Mouse (Mus musculus) CD4-positive, CD25-positive, alpha-beta regulatory T cell, adult 4 months (primary cell): ENCODE measurements around the gene Gabrr1. TPM values are rescaled to one million over a fixed set of nuclear protein-coding genes. Genes with fewer than 3 reads are reported as not detected.
"Not testable (repeated sequence)": the region's sequence is repeated elsewhere in the genome, so short reads cannot be mapped to it uniquely, and the experiment has no call there.

Experiments used
- ATAC-seq: one replicate; pipeline ENCODE4 v1.8.0; 2017
- polyA plus RNA-seq, 2 experiments: library from polyadenylated mRNA; unstranded; fragments of 100-300 nt; shearing (Covaris generic); gene quantifications; one replicate each; pipeline ENCODE4 v1.2.1; 2017

Gabrr1 gene
- not detected for polyA plus RNA-seq

DNA sequence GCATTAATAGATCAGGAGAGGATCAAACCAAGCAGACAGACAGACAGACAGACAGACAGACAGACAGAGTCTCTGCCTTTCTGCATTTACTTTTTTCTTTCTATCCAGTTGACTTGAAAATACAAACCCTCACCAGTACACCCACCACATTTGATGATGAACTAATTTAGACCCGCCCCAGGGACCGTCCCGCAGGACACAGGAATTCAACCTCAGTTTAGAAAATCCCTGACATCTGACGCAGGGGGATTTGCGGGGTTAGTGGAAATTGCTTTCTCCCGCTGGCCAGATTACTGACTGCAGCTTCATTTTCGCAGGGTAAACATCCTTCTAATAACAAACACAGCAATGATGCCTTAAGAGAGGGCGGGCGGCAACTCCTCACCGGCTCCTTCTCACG is at the start of gene Gabrr1:
Gene Gabrr1 (plus strand): TSS at position 301 of the 400 bp plus-strand sequence.
- ATAC-seq, result no peak

DNA sequence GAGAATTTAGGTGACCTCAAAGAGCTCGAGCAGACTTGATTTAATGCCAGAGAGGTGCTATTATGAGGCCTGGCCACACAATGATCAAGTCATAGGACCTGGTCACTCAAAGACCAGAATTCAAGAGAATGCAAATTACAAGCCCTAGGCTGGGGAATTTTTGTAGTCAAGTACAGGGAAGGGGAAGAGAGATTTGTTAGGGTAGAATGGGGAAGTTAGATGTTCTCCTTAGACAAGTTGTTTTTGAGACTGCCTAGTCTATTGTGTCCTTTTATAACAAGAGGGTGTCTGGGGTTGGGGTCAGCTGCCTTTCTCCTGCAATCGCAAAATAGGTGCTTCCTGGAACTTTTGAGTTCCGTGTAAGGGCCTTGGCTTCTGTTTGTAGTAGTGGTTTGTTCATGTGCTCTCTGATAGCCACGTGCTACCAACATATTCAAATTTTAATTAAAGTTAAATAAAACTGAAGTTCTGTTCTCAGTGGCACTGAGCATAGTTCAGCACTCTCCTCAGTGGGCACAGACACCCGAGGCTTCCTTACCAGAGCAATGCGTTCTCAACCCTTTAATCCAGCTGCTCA is 33.1 kb upstream of the Gabrr1 start:
- no peak for ATAC-seq

DNA sequence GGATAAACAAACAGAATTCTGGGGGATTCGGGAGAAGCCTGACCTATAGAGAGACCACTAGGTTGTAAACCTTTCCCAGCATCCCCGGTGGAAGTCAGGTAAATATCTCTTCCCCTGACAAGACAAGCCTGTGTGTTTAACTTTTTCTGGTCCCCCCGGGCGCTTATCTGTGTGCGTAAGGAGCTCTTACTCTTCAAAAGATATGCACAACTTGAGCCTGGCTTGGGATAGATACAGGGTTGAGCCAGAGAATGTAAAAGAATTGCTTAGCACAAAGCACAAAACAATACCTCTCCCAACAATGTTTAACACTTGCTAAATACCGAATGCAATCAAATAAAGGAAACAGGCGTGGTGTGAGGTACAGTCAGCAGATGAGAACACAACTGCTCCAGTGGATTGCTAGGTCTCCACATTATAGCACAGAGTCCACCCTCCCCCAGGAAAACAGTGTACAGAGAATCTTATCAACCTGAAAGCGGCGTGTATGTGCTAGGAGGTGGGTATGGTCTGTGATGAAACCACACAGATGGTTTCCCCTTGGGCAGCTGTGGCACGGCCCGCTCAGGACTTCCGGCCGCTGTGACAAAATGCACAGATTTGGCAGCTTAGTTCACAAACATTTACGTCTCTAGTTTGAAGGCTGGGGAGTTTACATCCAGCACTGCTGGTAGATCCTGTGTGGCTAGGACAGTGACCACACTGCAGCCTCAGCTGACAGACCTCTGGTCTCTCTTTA is 22.4 kb upstream of the Gabrr1 start:
- ATAC-seq, result peak; percentile 17

DNA sequence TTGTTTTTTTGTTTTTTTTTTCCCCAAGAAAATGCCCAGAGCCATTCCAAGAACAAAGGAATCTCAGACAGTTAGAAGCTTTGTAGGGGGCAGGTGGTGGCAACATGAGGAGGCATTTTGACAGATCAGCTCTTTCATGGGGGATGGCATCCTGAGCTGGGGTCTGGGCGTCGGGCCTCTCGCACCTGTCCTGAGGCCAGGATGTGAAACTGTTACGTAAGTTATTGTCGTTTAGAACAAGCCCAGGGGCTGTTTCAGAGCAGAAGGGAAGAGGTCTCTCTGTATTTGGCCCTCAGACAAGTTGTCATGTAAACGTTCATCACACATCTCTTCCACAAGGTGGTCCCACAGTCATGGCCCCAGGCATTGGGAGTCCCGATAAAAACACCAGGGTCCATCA is 21.5 kb upstream of the Gabrr1 start:
- ATAC-seq, result no peak

DNA sequence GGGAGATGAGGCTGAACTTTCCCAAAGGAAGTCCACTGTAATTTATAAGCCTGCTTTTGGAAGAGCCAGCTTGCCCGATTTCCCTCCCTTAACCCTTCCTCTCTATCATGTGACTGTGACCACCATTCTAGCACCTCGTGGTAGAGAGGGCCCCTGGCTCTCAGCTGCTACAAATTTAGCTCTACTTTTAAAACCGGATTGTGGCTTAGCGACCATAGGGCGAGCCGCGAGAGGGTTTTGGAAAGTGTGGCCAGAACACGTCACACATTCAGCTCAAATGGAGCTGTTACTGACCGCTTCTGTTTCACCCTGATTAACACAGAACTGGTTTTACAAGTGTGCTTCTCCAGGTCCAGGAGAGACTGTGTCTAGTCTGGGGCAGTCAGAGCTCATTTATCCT is 21.0 kb upstream of the Gabrr1 start:
- no peak for ATAC-seq

DNA sequence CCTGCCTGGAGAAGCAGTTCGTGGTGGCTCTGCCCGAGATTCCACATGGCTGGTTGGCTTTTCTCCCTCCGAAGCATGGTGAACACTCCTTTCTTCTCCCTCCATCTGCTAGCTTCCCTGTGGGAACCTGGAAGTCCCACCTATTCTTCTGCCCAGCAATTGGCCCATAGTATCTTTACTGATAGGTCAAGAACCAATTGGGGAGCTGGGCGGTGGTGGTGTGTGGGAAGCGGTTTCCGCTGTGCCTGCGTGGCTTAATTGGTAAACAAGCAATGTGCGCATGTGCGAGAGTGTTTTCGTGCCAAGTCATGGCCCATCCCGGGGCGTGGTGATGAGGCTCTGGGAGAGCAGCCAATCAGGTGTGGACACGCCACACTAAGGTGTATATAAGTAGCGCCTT is 19.5 kb upstream of the Gabrr1 start:
- ATAC-seq, result not testable (repeated sequence)

DNA sequence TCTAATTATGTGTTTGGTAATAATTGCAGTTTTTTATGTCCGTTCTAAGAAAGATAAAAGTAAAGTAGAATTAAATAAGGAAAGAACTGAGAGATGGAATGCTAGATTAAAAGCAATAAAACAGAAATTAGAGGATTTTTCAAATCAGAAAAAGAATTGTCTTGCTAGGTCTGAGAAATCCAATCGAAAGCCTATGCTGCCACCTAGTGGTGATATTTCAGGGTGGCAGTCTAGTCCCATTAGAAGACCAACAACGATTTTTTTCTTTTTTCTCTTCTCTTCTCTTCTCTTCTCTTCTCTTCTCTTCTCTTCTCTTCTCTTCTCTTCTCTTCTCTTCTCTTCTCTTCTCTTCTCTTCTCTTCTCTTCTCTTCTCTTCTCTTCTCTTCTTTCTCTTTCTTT is 13.2 kb upstream of the Gabrr1 start:
- peak; percentile 83 for ATAC-seq

DNA sequence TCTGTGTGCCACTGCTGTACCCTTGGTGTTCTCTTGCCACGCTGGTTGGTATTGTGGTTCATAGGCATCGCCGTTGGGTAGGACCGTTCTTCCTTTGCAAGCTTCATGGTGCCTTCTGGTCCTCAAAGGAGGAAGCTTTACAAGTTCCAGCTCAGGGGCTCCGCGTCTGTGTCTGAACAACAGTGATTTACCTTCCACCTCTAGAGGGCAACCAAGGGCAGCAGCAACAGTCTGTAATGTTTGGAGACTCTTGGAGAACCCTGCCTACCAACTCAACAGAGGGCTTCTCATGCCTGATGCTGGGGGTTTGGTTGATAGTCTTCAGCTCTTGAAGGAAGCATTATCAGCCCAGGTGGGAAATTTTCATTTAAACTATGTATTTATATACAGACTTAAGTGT is 7.8 kb upstream of the Gabrr1 start:
- ATAC-seq, result peak; percentile 87

DNA sequence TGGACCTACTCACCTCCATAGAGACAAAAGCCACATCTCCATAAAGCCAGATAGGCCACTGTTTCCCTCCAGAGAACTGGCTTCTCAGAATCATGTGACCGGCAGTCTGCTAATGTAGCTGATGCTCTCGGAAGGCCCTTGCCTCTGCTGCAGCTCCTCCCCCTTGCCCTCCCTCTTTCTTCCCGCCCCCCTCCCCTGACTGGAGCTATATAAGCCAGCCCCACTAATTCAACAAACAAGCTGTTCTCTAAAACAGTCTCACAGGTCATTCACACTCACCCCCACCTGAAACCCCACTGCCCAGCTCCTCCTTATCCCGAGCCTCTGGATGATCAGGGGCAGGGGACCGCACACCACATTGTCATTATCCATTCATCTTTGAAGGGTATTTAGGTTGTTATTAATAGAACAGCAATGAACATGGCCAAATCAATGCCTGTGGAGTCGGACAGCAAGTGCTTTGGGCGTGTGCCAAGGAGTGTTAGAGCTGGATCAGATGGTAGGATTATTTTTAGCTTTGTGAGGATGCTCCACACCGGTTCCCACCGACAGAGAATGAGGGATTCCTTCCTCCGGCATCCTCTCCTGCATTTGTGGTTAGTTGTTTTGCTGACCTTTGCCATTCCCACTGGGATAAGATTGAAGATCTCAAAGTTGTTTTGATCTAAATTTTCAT is 6.8 kb upstream of the Gabrr1 start:
- ATAC-seq, result no peak

DNA sequence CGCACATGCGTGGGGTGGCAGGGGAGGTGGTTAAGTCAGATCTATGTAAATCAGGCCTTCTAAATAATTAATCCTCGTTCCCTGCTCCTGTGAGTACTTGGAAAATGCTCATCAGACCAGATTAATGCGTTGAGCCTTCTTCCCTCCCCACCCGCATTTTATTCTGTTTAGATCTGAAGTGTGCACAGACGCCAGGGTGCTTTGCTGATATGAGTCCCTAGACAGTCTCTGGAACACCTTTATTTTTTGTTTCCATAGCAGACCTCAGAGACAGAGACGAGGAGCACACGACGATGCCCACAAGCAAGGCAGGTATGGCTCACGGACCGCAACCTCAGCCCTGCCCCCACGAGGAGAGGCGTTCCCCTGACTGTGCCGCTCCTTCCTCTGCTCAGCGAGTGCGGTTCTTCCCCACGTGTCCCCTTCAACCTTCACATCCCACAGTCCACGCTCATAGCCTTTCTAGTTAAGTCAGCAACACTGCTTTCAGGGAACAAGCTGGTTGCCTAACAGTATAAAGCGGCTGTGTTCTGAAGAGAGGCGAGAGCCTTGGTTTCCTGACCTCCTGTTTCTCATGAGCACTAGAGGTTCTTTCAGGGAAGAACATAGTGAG is 14.5 kb downstream of the Gabrr1 start:
- ATAC-seq, result peak; percentile 61

DNA sequence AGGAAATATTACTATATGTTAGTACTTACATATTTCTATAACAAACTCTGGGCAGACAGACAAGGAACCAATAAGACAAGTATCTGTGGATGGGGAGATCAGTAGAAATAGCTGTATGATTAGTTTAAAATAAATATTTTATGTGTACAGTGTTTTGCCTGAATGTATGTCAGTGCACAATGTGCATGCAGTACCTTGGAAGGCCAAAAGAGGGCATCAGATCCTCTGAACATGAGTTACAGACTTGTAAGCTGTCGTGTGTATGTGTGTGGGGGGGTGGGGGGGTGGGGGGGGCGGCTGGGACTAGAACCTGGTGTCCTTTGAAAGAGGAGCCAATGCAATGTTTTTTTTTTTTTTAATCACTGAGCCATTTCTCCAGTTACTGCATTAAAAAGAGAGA is 15.5 kb downstream of the Gabrr1 start:
- peak; percentile 77 for ATAC-seq

DNA sequence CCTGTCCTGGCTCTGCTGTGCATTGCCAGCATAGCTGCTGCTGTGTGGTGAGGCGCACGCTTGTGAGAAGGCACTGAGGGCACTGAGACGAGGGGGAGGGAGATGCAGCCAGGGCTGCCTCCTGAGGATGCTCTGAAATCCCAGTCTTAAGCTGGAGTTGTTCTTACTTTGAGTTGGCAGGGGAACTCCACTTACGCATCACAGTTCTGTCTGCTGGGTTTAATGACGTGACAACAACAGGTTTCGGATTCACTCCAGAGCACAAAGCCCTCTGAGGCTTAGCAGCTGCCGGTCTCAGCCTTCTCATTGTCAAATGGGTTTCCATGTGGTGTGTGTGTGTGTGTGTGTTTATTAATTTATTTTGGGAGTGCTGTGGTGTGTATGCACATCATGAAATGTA is 16.8 kb downstream of the Gabrr1 start:
- no peak for ATAC-seq

DNA sequence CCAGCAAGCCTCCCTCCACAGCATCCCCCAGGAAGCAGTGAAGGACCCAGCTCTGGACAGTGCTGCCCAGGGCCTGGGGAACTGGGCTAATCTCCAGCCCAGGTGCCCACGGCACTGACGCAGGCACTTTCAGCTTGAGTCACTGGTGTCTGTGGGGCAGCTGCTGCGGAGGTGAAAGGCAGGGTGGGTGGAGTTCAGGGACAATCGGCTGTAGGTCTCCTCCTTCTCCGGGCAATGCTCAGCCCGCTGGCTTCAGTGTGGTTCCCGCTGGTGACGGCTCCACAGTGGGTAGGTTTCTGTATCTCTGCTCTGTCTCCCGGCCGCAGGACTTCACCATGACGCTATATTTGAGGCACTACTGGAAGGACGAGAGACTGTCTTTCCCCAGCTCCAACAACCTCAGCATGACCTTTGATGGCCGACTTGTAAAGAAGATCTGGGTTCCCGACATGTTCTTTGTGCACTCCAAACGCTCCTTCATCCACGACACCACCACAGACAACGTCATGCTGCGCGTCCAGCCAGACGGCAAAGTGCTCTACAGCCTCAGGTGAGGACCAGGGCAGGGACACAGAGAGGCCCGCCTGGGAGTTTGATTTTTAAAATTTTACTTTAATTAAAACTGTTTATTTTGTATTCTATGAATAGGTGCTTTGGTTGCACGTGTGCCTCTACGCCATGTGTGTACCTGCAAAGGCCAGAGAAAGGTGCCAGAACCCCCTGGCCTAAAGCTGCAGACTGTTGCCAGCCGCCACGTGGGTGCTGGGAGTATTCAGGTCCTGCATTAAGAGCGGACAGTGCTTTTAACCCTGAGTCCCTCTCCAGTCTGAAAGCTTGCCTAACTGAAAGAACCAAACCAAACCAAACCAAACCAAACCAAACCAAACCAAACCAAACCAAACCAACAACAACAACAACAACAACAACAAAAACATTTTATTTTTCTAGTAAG is 20.0 kb downstream of the Gabrr1 start:
- no peak for ATAC-seq

DNA sequence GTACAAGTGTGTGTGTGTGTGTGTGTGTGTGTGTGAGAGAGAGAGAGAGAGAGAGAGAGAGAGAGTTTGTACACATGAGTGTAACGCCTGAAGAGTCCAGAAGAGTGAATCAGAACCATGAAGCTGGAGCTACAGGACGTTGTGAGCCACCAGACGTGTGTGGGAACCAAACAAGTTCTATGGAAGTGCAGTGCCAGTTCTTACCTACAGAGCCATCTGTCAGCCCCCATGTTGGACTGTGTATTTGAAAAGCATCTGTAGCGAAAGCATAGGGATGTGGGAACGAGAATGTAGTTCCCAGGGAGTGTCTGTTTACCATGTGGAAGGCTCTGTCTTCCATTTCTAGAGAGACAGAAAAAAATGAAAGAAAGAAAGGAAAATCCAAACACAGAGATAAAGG is 51.2 kb downstream of the Gabrr1 start:
- ATAC-seq, result no peak

DNA sequence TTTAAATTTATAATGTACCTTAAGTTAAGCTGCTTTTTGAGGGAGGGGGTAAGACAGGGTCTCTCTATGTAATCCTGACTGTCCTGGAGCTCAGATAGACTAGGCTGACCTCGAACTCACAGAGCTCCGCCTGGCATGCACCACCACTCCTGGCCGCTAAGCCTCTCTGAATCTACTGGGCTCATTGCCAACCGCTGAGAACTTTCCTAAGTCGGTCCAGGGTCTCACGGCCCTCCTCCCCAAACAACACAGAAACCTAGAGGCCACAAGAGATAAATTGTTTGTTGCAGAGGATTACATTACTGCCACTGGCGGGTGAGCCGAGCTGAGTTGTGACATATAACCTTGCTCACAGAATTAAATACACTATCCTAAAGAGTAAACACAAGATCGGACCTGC is 55.8 kb downstream of the Gabrr1 start:
- ATAC-seq, result no peak

DNA sequence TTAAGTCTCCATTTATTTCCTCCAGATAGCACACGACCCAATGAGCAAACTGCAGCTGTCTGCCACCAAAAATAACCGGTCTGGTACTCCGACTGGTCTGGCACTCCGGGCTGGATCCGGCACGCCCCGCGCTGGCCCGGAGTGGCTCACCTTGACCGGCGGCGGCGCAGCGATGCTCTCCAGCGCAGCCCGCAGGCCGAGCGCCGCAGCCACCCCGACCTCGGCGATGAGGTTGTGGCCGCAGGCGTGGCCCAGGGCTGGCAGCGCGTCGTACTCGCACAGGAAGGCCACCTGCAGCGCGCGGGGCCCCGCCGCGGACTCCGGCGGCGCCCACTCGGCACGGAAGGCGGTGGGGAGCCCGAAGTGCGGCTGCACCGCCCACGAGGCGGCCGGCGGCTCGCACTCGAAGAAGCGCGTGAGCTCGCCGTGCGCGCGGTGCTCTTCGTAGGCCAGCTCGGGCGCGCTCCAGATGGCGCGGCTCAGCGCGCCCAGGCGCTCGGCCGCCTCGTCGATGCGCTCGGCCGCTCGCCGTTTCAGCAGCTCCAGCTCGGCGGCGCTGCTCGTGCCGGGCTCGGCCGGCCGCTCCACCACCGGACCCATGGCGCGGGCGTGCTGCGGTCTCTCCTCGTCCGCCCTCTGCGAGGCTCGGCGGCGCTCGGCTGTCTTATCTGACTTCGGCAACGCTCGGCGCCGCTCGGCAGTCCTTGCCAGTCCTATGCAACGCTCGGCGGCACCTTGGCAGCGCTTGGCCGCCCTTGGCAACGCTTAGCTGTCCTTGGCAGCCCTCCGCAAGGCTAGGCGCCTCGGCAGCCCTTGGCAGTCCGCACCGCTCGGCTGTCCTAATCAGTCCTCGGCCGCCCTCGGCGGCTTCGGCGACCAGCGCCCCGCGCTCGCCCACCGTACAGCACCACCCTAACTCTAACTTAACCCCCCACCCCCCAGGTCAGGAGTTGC is 56.7 kb downstream of the Gabrr1 start:
- peak; percentile 79 for ATAC-seq

DNA sequence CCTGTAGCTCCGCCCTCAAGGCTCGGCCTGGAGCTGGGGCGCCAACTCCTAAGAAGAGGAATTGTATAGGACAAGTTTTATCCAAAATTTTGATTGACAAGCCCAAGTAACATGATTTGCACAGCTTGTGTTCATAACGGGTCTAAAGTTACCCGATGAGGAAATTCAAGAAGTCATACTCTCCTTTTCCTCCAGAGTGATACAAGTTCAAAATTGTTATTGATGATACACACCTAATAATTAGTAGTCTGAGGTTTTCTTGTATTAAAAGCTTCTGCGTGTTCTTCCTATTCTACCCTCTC is 57.4 kb downstream of the Gabrr1 start, which contains the start of gene Pm20d2:
Gene Pm20d2 (minus strand): TSS at position 3 of the 302 bp plus-strand sequence.
- no peak for ATAC-seq

DNA sequence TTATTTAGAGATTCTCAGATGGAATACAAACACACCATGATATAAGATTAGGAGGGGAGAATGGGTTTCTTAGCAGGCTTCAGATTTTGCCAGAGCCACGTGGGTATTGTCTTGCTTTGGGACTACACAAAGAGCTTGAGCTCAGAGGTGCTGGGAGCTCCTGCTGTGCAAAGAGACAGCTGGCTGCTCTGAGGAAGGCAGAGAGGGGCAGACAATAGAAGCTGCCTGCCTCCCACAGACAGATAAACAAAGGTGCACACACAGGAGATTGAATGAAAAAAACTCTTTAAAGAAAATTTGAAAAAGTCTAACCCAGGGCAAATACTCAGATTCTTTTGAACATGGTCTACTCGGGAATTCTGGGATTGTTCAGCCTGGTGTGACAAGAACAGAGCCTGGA is 65.8 kb downstream of the Gabrr1 start:
- ATAC-seq, result no peak

DNA sequence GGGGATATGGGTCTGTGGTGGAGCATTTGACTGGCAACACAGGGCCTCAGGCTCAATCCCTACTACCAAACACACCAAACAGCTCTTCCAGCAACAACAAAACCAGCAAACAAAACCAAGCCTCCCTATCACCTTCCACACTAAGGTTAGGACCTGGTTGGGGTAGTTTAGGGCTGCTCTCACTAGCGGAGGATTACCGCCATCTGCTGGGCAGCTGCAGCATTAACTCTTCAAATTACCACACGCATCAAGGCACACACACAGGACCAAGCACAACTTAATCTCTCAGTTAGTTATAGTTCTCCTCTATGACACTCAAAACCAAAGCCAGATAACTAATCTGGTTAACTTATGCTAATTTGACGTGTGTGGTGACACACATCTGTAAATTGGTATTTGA is 72.4 kb downstream of the Gabrr1 start:
- ATAC-seq, result peak; percentile 36

DNA sequence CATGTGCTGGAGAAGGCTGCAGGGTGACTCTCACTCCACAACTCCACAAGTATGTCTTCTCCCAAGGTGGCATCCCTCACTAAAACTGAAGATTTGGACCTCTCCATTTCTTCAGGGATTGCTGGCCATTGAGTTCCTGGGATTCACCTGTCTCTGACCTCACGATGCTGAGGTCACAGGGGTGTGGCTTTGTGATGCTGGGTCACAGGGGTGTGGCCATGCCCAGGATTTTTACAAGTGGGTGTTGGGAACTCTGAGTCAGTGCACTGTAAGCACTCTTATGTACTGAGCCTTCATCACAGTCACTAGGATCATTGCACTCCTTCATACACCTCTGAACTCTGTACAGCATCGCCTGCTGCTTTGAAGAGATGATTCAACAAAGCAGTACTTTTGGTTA is 75.2 kb downstream of the Gabrr1 start:
- no peak for ATAC-seq
